Mouse (Mus musculus) lung, postnatal 0 days (tissue): ENCODE data around the gene Prss42.

Experiments used
- CTCF ChIP-seq: IDR thresholded peaks from 2 replicates; pipeline ENCODE4 v1.5.1; 2016; ENCODE audit warnings: antibody characterized with exemption, mild to moderate bottlenecking
- EP300 ChIP-seq: IDR thresholded peaks from 2 replicates; pipeline ENCODE4 v1.6.1; 2016; ENCODE audit warnings: antibody characterized with exemption, mild to moderate bottlenecking, control low read depth

- TF ChIP-seq EP300 (no peak), CTCF (no peak)
These were observed 23.5 kb downstream of the Prss42 start for GRCm38 (mm10) chr9:110821436-110821835.
